Mouse (Mus musculus) CD8-positive naive resting alpha-beta T cell, adult 2 months (primary cell): Measurements from ENCODE around the gene Alox12b.

ENCODE experiments used
- DNase-seq, 2 experiments: peaks; one replicate each; pipeline ENCODE4 v3.0.0; 2022; ENCODE audit warnings: low read depth in 2 of 2, low spot score in 2 of 2

Gene Alox12b

GRCm38 (mm10) chr11:69156800-69157199 is at the start of gene Alox12b:
Gene Alox12b, plus strand, starts transcription at chr11:69156989.
- no peak for DNase-seq

- no peak for DNase-seq
These were observed 49.1 kb upstream of the Alox12b start for GRCm38 (mm10) chr11:69107676-69108075.

- DNase-seq: no peak
These were observed 48.6 kb upstream of the Alox12b start for GRCm38 (mm10) chr11:69108223-69108622.

DNA sequence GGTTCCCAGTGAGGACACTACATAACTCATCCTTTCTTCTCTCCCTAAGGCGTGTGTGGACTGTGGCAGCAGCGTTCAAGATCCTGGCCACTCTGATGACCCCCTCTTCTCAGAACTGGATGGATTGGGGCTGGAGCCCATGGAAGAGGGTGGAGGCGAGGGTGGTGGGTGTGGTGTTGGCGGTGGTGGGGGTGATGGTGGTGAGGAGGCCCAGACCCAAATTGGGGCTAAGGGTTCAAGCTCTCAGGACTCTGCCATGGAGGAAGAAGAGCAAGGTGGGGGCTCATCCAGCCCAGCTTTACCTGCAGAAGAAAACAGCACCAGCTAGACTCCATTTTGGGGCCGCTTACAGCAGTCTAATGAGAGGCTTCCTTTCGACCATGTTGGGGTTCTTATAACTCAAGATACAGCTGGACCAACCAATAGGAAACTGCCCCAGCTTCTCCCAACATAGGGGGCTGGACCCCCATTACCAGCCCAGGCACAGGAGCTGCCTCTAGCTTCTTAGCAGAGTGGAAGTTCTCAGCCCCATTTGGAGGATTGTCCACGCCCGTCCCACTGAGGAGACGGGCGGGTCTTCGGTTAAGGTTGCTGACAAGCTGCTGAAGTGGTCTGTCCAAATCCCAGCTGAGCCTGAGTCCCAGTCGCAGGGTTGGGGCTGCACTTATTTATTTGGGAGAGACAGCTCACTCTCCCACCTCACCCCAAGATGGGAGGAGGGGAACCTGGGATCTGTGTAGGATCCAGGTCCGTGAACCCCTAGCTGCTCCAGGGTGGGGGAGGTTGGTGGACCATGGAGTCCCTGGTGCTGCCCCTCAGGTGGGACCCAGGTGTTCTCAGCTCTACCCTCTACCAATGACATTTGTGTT is 47.5 kb upstream of the Alox12b start:
- DNase-seq: no peak

DNA sequence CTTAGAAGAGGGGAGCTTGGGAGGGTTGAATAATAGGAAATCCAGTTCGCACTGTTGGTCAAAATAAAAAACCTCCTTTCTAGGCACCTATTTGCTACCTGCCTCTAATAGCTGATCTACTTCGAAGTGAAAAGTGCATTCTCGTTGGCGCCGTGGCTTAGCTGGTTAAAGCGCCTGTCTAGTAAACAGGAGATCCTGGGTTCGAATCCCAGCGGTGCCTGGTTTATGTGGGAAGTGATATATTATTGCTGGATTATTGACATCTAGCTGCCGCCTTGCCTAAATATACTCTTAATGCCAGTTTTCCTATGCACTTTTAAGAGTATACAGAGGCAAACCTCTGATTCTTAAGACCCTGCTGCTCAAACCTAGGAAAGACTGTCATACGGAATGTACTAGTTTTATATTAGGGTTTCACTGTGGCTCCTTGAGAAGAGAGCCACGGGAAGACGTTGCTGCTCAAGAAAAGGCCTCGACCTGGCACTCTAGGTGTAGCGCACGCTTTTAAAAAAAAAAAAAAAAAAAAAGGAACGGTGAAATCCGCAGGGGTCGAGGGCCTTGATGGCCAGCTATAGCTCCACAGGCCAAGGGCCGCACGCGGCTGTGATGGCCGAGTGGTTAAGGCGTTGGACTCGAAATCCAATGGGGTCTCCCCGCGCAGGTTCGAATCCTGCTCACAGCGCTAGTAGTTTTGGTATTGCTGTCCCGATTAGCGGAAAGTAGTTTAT is 46.3 kb upstream of the Alox12b start:
- DNase-seq: peak; percentile 89 to 93

DNA sequence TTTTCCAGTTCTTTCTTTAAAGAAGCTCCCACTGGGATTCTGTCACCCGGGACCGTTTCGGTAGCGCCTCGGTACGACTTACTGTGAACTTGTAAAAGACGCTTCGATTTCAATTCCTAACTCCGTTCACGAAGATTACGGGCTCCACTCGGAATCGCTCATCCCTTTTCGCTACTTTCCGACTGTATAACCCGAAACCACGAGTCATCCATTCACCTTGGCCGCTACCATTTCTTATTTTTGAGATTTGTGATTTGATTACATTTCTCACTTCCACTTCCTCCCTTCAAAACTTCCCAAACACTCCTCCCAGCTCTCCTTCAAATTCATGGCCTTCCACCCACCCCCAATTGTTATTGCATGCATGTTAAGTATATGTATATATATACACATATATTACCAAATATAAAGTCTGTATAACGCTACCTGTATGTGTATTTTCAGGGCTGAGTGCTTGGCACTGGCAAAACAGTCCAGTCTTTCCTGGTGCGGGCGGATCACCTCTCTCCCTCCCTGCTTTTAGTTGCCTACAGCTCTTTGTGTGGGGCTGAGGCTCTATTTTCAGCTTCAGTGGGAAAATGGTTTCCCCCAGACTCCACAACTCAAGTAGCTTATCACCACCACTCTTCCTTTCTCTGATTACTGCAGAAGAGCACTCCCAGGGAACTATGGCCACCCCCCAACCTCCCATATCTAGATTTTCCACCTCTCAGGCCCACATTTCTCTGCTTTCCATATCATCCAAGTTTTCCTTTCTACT is 45.6 kb upstream of the Alox12b start:
- DNase-seq: no peak

- no peak for DNase-seq
These were observed 44.9 kb upstream of the Alox12b start for GRCm38 (mm10) chr11:69111865-69112264.

DNA sequence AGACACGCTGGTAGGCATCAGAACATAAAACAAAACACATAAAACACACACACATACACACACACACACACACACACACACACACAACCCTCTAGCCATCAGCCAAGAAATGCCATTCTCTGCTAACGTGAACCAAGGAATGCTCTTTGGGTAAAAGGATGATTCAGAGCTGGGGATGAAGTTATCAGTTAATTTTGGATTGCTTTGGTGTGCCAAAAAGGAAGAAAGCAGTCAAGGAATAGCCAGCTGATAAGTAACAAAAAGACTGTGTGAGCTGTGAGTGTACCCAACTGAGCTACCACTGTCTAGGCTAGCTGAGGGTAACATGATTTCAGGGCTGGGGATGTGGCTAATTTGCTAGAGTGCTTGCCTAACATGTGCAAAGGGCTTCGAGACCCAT is 42.8 kb upstream of the Alox12b start:
- DNase-seq: no peak

GRCm38 (mm10) chr11:69114621-69115020 is 42.2 kb upstream of the Alox12b start:
- no peak for DNase-seq

DNA sequence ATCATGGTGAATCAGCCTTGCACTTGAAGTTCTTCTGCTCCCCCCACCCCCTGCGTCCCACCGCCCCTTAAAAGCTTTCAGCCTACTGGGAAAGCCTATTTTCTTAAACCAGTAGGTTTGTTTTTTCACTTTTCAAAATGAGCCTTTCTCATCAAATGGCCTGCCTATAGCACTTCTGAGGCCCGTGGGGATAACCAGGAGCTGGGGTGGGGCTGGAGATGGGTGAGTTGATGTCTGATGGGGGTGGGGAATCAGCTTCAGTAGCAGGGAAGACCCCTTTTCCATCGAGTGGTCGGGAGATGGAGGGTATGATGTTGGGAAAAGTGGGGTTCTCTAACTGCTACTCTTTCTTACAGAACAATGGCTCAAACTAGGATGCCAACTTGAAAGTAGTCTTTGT is 39.9 kb upstream of the Alox12b start:
- no peak for DNase-seq

- peak; percentile 56 to 61 for DNase-seq
These were observed 38.8 kb upstream of the Alox12b start for GRCm38 (mm10) chr11:69117737-69118695.

DNA sequence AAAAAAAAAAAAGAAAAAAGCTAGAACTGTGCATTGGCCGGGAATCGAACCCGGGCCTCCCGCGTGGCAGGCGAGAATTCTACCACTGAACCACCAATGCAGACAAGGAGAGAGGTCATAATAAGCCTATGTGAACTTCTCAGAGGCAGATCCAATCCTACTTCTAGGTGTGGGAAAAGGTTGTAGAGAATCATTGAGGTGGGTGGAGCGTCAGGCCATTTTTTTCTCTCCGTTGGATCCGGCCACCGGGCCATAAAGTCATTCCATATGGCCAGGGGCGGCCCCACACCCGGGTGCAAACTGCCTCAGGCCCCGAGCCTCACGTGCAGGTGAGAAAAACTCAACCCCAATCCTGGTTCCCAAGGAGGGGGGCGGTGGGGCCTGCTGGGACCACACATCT is 38.0 kb upstream of the Alox12b start:
- peak; percentile 90 for DNase-seq

GRCm38 (mm10) chr11:69119446-69120155 is 37.2 kb upstream of the Alox12b start:
- no peak for DNase-seq

GRCm38 (mm10) chr11:69120221-69121000 is 36.4 kb upstream of the Alox12b start, which contains the start of gene Hes7:
Gene Hes7, plus strand, starts transcription at chr11:69120404.
- no peak for DNase-seq

DNA sequence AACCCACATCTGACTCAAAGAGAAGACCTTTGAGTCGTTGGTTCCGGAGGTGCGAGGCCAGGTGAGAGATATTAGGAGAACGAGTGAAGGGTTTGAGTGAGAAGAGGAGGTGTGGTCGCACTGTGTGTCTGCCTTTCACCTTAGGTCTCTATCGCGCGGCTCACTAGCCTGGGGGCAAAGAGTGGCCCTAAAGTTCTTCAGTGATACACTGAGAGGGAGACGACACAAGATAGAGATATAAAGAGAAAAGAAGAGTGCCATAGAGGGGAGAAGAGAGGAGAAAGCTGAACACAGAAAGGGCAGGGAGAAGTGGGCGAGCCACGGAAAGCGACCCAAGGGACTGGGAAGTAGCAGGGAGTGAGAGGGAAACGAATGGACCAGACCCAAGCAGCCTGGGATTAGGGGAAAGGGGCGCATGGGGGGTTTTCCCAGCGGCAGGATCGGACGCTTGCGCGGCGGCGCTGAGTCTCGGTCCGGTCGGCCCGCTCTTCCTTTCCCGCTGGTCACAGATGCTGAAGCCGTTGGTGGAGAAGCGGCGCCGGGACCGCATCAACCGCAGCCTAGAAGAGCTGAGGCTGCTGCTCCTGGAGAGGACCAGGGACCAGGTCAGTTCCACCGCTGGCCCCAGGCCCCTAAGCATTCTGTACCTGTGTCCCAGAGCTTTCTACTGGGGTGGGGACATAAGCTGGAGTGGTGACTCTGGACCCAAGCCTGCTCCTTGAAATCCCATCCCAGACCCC is 35.6 kb upstream of the Alox12b start:
- no peak for DNase-seq

GRCm38 (mm10) chr11:69121741-69122335 is 35.0 kb upstream of the Alox12b start:
- DNase-seq: no peak

DNA sequence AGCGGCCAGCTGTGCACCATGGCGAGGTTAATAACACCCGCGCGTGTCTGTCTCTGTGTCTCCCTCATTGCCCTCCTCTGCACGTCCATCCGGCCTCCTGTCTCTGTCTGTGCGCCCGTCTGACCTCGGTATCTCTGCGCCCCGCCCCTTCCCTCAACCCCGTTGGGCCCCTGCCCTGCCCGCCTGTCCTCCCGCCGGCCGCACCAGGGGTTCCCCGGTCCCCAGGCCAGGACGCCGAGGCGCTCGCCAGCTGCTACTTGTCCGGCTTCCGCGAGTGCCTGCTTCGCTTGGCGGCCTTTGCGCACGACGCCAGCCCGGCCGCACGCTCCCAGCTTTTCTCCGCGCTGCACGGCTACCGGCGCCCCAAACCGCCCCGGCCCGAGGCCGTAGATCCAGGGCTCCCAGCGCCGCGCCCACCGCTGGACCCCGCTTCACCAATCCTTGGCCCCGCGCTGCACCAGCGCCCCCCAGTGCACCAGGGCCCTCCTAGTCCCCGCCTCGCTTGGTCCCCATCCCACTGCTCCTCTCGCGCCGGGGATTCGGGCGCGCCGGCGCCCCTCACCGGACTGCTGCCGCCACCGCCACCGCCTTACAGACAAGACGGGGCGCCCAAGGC is 34.3 kb upstream of the Alox12b start, which contains the start of gene 9130213A22Rik:
9130213A22Rik (minus strand) TSS at position 254 of the 616 bp plus-strand sequence.
- peak; percentile 60 for DNase-seq
